Mouse (Mus musculus) myocyte (in vitro differentiated cells): ENCODE data around the gene Dcaf10.

ENCODE experiments used
- CEBPB ChIP-seq: IDR thresholded peaks from 2 replicates; pipeline ENCODE4 v1.6.1; 2011; ENCODE audit warnings: mild to moderate bottlenecking, moderate library complexity; ENCODE audit not compliant: poor library complexity, insufficient read depth, severe bottlenecking
- E2F4 ChIP-seq: IDR thresholded peaks from one replicate; pipeline ENCODE4 v1.6.1; 2011; ENCODE audit warnings: mild to moderate bottlenecking, control low read depth, moderate library complexity; ENCODE audit not compliant: insufficient read depth
- MAX ChIP-seq: IDR thresholded peaks from one replicate; pipeline ENCODE4 v1.6.1; 2011; ENCODE audit warnings: low read depth, mild to moderate bottlenecking, control low read depth
- MYOD1 ChIP-seq, 3 experiments: IDR thresholded peaks; one replicate each; pipeline ENCODE4 v1.6.1; 2011; ENCODE audit warnings: control low read depth in 2 of 3, low read depth in 2 of 3, mild to moderate bottlenecking in 2 of 3, moderate library complexity in 1 of 3; ENCODE audit not compliant: insufficient read length in 2 of 3, control insufficient read depth in 1 of 3
- MYOG ChIP-seq, 3 experiments: IDR thresholded peaks; one replicate each; pipeline ENCODE4 v1.6.1; 2011; ENCODE audit warnings: control low read depth in 2 of 3, low read depth in 2 of 3, mild to moderate bottlenecking in 2 of 3; ENCODE audit not compliant: insufficient read length in 2 of 3, control insufficient read depth in 1 of 3, insufficient read depth in 1 of 3
- POLR2A ChIP-seq: IDR thresholded peaks from one replicate; pipeline ENCODE4 v1.6.1; 2011; ENCODE audit warnings: low read depth, mild to moderate bottlenecking, control low read depth, moderate library complexity; ENCODE audit not compliant: insufficient read length
- POLR2AphosphoS2 ChIP-seq: IDR thresholded peaks from one replicate; pipeline ENCODE4 v1.6.1; 2011; ENCODE audit warnings: low read depth, control low read depth; ENCODE audit not compliant: insufficient read length
- SRF ChIP-seq: IDR thresholded peaks from one replicate; pipeline ENCODE4 v1.6.1; 2011; ENCODE audit warnings: low read depth; ENCODE audit not compliant: control insufficient read depth, insufficient read length
- TCF12 ChIP-seq: IDR thresholded peaks from one replicate; pipeline ENCODE4 v1.6.1; 2011; ENCODE audit warnings: mild to moderate bottlenecking, control low read depth; ENCODE audit not compliant: poor library complexity, insufficient read depth, severe bottlenecking
- USF1 ChIP-seq: IDR thresholded peaks from one replicate; pipeline ENCODE4 v1.6.1; 2011; ENCODE audit warnings: low read depth, mild to moderate bottlenecking, control low read depth, moderate library complexity

GRCm38 (mm10) chr4:45407703-45408334 is 65.9 kb downstream of the Dcaf10 start:
- no peak for TF ChIP-seq POLR2A
- no peak for TF ChIP-seq TCF12
- TF ChIP-seq USF1: no peak
- no peak for TF ChIP-seq MYOG (IDR thresholded peaks at IDR 0.05; ENCODE audit: control insufficient read depth in 1 of 3, insufficient read depth in 1 of 3, insufficient read length in 2 of 3, low read depth in 2 of 3)
- no peak for TF ChIP-seq CEBPB
- no peak for TF ChIP-seq E2F4
- no peak for TF ChIP-seq MAX
- no peak for TF ChIP-seq POLR2AphosphoS2
- TF ChIP-seq MYOD1 (IDR thresholded peaks at IDR 0.05; ENCODE audit: control insufficient read depth in 1 of 3, insufficient read length in 2 of 3, low read depth in 2 of 3): peak in 1 of 3 experiments; percentile 15
- TF ChIP-seq SRF: no peak
